Mouse (Mus musculus) liver, embryonic 14.5 days (tissue): ENCODE measurements around the gene Psg29.
A peak's percentile ranks its signal among the peaks of the same experiment; 100 is the strongest.

ENCODE experiments used
- CTCF ChIP-seq: IDR thresholded peaks from 2 replicates; pipeline ENCODE4 v1.5.1; 2016; ENCODE audit warnings: antibody characterized with exemption, low read depth, control low read depth
- EP300 ChIP-seq: IDR thresholded peaks from 2 replicates; pipeline ENCODE4 v1.6.1; 2016; ENCODE audit warnings: antibody characterized with exemption, low read depth

- TF ChIP-seq CTCF, result peak; percentile 42
- no peak for TF ChIP-seq EP300
Measured at GRCm38 (mm10) chr7:17155634-17156033, 47.6 kb upstream of the Psg29 start.
